Mouse (Mus musculus) heart, embryonic 11.5 days (tissue): ENCODE data around the gene Ttyh3. TPM values are rescaled to one million over a fixed set of nuclear protein-coding genes. Genes with fewer than 3 reads are reported as not detected.

Experiments
- ATAC-seq: fragments of 200-750 bp; cut with Nextera tagmentation; replicated peaks from 2 replicates; pipeline ENCODE4 v1.8.0; 2017; ENCODE audit warnings: moderate library complexity; ENCODE audit not compliant: insufficient number of reproducible peaks, low FRiP score, low TSS enrichment
- H3K27ac ChIP-seq: fragments of 300-500 bp; sonication (generic); 2 replicates; pipeline ENCODE4 v1.5.1; 2014; ENCODE audit warnings: mild to moderate bottlenecking, low read depth, low read length
- H3K27me3 ChIP-seq: fragments of 300-500 bp; sonication (generic); 2 replicates; pipeline ENCODE4 v1.6.1; 2014; ENCODE audit warnings: mild to moderate bottlenecking, low read length, mixed read lengths; ENCODE audit not compliant: control insufficient read depth, insufficient read depth
- H3K36me3 ChIP-seq: fragments of 300-500 bp; sonication (generic); 2 replicates; pipeline ENCODE4 v1.6.1; 2014; ENCODE audit warnings: mild to moderate bottlenecking, low read length, moderate library complexity, mixed read lengths; ENCODE audit not compliant: control insufficient read depth, insufficient read depth
- H3K4me1 ChIP-seq: fragments of 300-500 bp; sonication (generic); 2 replicates; pipeline ENCODE4 v1.6.1; 2014; ENCODE audit warnings: low read length; ENCODE audit not compliant: control insufficient read depth, insufficient read depth
- H3K4me2 ChIP-seq: fragments of 300-500 bp; sonication (generic); 2 replicates; pipeline ENCODE4 v1.6.1; 2014; ENCODE audit warnings: mild to moderate bottlenecking, moderate library complexity
- H3K4me3 ChIP-seq: fragments of 300-500 bp; sonication (generic); 2 replicates; pipeline ENCODE4 v1.5.1; 2014; ENCODE audit warnings: low read depth, low read length
- H3K9ac ChIP-seq: fragments of 300-500 bp; sonication (generic); 2 replicates; pipeline ENCODE4 v1.6.1; 2014; ENCODE audit warnings: mild to moderate bottlenecking, low read depth, low read length, moderate library complexity
- H3K9me3 ChIP-seq: fragments of 300-500 bp; sonication (generic); replicated peaks from 2 replicates; pipeline ENCODE4 v1.6.1; 2016; ENCODE audit warnings: low read length; ENCODE audit not compliant: control insufficient read depth
- WGBS: fragments of 180-500 bp; shearing (Covaris S2); extraction: QIAGEN DNeasy Blood & Tissue Kit; methylation state at CpG from one replicate; pipeline ENCODE4 v1.1.7; 2014; ENCODE audit not compliant: insufficient replicate concordance; 5-methylcytosine and 5-hydroxymethylcytosine counted together
- polyA plus RNA-seq: library from polyadenylated mRNA; unstranded; fragments of >200 nt; fragmentation: Nextera tagmentation; extraction: Ambion mirVana; gene quantifications from 2 replicates; pipeline ENCODE4 v1.2.1, GENCODE M21; 2014

The Ttyh3 gene
- polyA plus RNA-seq, 1 experiment from 2014 or later: 26.7 TPM

GRCm38 (mm10) chr5:140661427-140661826 lies 12.6 kb upstream of the Ttyh3 start:
- no peak for ATAC-seq
- no peaks in the 10 kb centered on the region for H3K9me3 ChIP-seq
- H3K4me1 ChIP-seq: peaks cover 22% of the 10 kb centered on the region
- no peak overlapping the region; the same call in 1 of the 2 replicates for H3K9ac ChIP-seq
- peak overlapping the region; percentile 62 for H3K27ac ChIP-seq
- 57% methylated on average over 8 of the region's 8 CpGs for WGBS
- H3K4me2 ChIP-seq: peak overlapping the region; percentile 1
- H3K27me3 ChIP-seq: no peaks in the 10 kb centered on the region
- H3K36me3 ChIP-seq: no peaks in the 10 kb centered on the region
- no peak overlapping the region for H3K4me3 ChIP-seq

- no peaks in the 10 kb centered on the region for H3K27me3 ChIP-seq
- 84% methylated on average over 1 of the region's 1 CpGs for WGBS
- H3K4me1 ChIP-seq: peaks cover 22% of the 10 kb centered on the region
- no peak overlapping the region for H3K27ac ChIP-seq
- H3K9me3 ChIP-seq: no peaks in the 10 kb centered on the region
- H3K4me3 ChIP-seq: no peak overlapping the region
- no peak overlapping the region for H3K4me2 ChIP-seq
- no peak for ATAC-seq
- H3K9ac ChIP-seq: no peak overlapping the region
- H3K36me3 ChIP-seq: no peaks in the 10 kb centered on the region
These were observed 11.6 kb upstream of the Ttyh3 start for GRCm38 (mm10) chr5:140660398-140660797.

GRCm38 (mm10) chr5:140659607-140660272 lies 10.9 kb upstream of the Ttyh3 start:
- no peak overlapping the region for H3K4me2 ChIP-seq
- H3K27me3 ChIP-seq: no peaks in the 10 kb centered on the region
- no peaks in the 10 kb centered on the region for H3K36me3 ChIP-seq
- H3K9ac ChIP-seq: no peak overlapping the region
- H3K4me1 ChIP-seq: peaks cover 22% of the 10 kb centered on the region
- H3K27ac ChIP-seq: no peak overlapping the region
- H3K9me3 ChIP-seq: no peaks in the 10 kb centered on the region
- 53% methylated on average over 16 of the region's 16 CpGs for WGBS
- no peak overlapping the region for H3K4me3 ChIP-seq
- ATAC-seq: no peak

- no peaks in the 10 kb centered on the region for H3K27me3 ChIP-seq
- H3K4me2 ChIP-seq: no peak overlapping the region
- ATAC-seq: no peak
- 72% methylated on average over 15 of the region's 15 CpGs for WGBS
- H3K9ac ChIP-seq: no peak overlapping the region
- no peak overlapping the region for H3K4me3 ChIP-seq
- peaks cover 6% of the 10 kb centered on the region; the same call in 1 of the 2 replicates for H3K4me1 ChIP-seq
- no peaks in the 10 kb centered on the region for H3K9me3 ChIP-seq
- no peak overlapping the region for H3K27ac ChIP-seq
- H3K36me3 ChIP-seq: no peaks in the 10 kb centered on the region
These were observed 5.4 kb upstream of the Ttyh3 start for GRCm38 (mm10) chr5:140654096-140654845.

GRCm38 (mm10) chr5:140652587-140652986 lies 3.8 kb upstream of the Ttyh3 start:
- H3K4me2 ChIP-seq: no peak overlapping the region
- no peak overlapping the region for H3K4me3 ChIP-seq
- no peaks in the 10 kb centered on the region for H3K27me3 ChIP-seq
- no peak overlapping the region for H3K9ac ChIP-seq
- H3K27ac ChIP-seq: no peak overlapping the region
- WGBS: 59% methylated on average over 7 of the region's 7 CpGs
- ATAC-seq: no peak
- H3K36me3 ChIP-seq: no peaks in the 10 kb centered on the region
- H3K9me3 ChIP-seq: no peaks in the 10 kb centered on the region
- peaks cover 7% of the 10 kb centered on the region; the same call in 1 of the 2 replicates for H3K4me1 ChIP-seq

GRCm38 (mm10) chr5:140651231-140651630 lies 2.4 kb upstream of the Ttyh3 start:
- Histone ChIP-seq H3K36me3 (no peaks in the 10 kb centered on the region), H3K4me3 (no peak overlapping the region), H3K9ac (no peak overlapping the region), H3K27me3 (no peaks in the 10 kb centered on the region), H3K27ac (no peak overlapping the region), H3K4me1 (peaks cover 21% of the 10 kb centered on the region), H3K9me3 (no peaks in the 10 kb centered on the region), H3K4me2 (no peak overlapping the region)
- no peak for ATAC-seq
- WGBS: 86% methylated on average over 11 of the region's 11 CpGs

- no peak overlapping the region for H3K9ac ChIP-seq
- peaks cover 32% of the 10 kb centered on the region for H3K4me1 ChIP-seq
- WGBS: 67% methylated on average over 7 of the region's 7 CpGs
- no peak overlapping the region for H3K4me3 ChIP-seq
- H3K9me3 ChIP-seq: no peaks in the 10 kb centered on the region
- peak overlapping the region; percentile 60 for H3K4me2 ChIP-seq
- H3K27me3 ChIP-seq: no peaks in the 10 kb centered on the region
- H3K27ac ChIP-seq: 0 out of 2 replicates have a peak overlapping the region, but pooled peaks have one; percentile 2
- ATAC-seq: no peak
- H3K36me3 ChIP-seq: no peaks in the 10 kb centered on the region
These were observed 1.1 kb upstream of the Ttyh3 start for GRCm38 (mm10) chr5:140649881-140650414.

GRCm38 (mm10) chr5:140649101-140649667 lies 353 bp upstream of the Ttyh3 start:
- 2% methylated on average over 25 of the region's 26 CpGs for WGBS
- 0 out of 2 replicates have a peak overlapping the region, but pooled peaks have one; percentile 2 for H3K27ac ChIP-seq
- H3K4me2 ChIP-seq: peak overlapping the region; percentile 60
- peak; percentile 94 for ATAC-seq
- no peaks in the 10 kb centered on the region for H3K36me3 ChIP-seq
- no peaks in the 10 kb centered on the region for H3K9me3 ChIP-seq
- peak overlapping the region; percentile 2; the same call in 1 of the 2 replicates for H3K9ac ChIP-seq
- H3K27me3 ChIP-seq: no peaks in the 10 kb centered on the region
- peaks cover 38% of the 10 kb centered on the region for H3K4me1 ChIP-seq
- H3K4me3 ChIP-seq: peak overlapping the region; percentile 91
